Mouse (Mus musculus): ENCODE results near the gene Izumo1r.

Izumo1r gene

DNA sequence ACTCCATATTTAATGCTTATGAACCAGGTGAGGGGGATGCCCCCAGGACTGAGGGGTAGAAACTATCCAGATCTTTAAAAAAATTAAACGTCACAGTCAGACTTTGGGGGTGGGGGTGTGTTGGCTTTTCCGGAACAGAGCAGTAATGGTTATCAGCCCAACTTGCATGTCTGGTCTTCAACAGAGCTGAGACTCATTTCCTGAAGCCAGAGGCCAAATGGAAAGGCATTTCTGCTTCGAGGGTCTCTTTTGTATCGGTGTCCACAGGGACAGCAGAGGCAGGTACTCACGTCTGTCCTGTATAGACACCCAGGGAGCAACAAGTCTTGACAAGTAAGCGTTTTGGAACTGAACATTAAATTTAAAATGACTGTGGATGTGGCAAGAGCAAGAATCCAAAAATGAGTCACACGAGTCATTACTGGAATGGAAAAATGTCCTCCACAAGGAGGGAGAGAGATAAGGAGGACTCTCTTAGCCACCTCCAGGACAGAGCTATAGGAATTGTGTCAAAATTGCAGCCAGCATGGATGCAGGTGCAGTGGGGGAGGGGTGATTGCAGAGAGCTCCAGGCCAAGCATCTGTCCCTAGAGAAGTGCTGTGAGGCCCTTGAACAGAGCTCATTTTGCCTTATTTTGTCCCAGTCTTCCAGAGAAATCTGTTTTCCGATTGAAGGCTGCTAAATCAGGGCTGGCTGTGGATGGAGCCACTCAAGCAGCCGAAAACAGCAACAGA lies 1.2 kb upstream of the Izumo1r start:
- DNase-seq = peak; percentile 41 to 52

DNA sequence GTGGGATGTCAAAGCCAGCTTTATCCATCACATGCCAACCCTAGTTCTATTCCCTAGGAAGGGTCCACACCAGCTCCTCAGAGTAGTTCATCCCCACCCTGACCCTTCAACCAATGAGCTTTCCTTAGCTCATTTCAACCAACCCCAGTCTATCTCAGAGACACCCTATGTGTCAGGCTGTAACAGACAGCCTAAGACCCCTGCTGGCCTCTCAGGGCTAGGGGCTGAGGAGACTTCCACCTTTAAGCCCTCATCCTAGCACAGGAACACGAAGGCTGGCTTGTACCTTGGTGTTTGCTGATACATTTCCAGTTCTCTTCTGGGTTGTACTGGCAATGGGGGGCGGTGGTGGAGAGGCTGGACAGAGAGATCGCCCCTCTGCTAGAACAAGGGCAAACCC lies 743 bp downstream of the Izumo1r start:
- no peak for DNase-seq

DNA sequence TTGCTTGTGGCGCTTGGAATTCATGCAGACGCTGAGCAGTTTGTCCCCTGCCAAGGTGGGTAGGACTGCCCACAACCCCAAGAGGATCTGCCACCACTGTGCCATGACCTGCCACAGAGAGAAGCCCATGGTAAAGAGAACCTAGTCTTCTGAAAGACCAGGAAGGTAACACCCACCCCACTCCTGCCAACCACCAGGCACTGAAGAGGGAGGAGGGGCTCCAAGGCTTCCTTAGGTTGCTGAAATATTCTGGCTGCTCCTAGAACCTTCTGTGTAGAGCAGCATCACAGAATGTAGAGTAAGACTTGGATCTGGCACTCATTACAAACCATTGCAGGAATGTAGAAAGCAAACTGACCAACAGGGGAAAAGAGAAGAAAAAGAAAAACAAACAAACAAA lies 1.3 kb downstream of the Izumo1r start:
- no peak for DNase-seq

DNA sequence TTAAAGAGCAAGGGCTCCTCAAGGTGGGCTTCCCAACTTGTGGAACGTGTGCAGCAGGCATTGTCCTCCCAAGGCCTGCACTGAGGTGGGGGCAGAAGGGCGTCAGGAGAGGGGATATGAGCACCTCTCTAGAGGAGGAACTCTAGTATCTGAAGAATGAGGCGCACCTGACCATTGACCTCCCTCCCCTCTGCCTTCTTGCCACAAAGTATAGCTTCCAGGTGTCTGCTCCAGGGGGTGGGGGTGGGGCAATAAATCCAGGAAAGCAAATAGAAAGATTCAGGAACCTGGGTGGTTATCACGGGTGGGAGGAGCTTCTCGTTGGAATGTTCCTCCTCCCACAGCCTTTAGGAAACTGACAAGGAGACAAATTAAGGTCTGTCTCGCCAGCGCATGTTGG lies 2.0 kb downstream of the Izumo1r start:
- no peak for DNase-seq

DNA sequence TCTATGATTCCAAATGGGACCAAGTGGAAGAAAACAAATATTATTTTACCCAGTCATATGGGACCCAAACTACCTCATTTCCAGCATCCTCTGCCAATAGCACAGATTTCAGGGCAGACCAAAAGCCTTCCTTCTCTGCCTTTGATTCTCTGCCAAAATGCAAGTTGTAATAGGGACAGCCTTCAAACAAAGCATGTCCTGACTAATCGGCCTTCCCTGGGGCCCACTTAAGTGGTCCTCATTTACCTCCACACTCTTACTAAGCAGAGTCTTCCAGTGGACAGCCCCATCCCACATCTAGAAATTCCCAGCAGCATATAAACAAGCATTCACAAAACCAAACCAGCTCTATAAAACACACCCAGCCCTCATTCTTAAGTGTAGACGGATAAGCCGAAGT lies 6.6 kb downstream of the Izumo1r start:
- DNase-seq = no peak

DNA sequence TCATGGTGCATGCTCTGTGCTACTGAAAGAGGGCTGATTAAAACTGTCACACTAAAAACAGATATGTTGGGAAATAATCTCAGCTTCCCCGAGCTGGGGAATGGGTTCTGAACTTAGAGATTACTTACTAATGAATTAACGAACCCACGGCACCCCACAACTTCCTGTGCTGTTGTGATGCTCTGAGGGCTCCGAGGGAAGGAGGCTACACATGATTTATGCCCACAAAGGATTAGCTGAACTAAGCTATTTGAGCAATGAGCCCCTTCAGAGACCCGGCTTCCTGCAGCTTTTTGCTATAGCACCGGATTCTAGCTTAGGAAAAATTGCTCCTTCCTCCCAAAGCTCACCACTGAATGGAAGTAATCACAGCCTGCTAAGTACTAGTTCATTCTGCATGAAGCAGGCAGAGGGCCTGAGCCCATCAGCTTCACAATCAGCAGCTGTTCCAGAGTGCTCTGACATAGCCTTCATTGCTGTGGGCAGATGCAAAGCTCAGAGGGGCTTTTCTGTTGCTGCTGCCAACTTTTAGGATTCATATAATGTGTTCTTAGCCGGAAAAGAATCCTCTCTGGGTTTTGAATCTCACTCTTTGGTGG lies 8.4 kb downstream of the Izumo1r start:
- no peak for DNase-seq

DNA sequence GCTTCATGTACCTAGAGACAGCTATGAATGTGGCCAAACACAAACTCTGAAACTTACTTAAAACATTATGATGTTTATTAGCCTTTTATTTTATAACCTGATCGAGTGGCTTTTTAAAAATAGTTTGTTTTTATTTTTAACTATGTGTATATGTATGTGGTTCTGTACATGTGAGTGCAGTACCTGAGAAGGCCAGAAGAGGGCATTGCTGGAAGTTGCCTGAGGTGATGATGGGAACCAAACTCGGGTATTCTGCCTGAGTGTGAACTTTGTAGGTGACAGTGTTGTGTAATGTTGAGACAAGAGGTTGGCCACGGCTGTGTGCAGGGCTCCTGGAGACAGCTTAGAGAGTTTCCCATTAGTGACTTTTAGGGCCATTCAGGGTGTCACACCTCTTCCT lies 9.1 kb downstream of the Izumo1r start:
- DNase-seq = no peak

DNA sequence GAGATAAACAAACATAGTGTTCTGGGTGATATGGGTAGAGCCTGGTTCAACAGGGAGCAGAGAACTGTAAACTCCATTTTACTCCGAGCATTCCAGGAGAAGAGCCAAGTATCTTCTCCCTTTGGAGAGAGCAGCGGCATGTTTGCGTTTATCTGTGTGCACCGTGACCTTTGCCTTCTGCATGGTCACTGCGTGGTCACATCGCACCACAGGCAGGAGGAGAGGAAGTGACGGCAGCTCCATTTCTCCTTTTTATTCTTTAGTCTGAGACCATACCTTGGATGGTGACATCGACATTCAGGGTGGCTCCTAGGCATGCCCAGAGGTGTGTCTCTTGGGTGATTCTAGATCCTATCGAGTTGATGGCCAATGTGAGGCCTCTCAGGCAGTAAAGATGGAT lies 10.4 kb downstream of the Izumo1r start:
- DNase-seq = no peak

DNA sequence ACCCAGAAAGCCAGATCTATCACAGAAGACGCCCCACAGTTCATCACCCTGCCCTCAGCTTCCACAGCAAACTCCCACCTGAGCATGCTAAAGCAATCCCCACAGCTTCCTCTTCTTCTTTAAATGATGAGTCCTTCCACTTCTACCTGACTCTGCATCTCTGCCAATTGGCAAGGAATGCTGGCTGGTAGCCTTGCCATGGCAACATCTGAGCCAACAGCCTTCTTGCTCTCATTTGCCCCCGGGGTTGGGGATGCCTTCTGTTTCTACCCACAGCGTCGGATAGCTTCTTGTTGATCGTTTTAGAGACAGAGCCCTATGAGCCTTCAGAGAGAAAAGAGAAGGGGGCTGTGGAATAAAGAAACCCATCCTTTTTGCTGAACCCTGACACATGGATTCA lies 11.9 kb downstream of the Izumo1r start:
- no peak for DNase-seq

DNA sequence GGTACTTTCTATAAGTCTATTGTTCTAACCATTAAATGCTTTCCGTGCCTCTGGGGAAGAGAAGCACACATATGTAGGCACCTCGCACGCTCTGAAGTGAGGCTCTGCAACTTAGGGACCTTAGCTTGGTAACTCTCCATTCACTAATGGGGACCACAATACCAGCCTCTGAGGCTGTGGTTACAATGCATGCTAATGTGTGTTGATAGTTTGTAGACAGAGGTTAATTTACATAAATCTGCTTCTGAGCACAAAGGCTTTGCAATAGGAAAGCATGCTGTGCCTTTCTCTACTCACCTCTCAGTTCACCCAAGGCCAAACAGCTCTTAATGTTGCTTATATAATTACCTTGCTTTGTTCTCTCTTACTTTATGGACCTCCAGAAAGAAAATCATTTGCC lies 13.1 kb downstream of the Izumo1r start:
- DNase-seq = no peak

DNA sequence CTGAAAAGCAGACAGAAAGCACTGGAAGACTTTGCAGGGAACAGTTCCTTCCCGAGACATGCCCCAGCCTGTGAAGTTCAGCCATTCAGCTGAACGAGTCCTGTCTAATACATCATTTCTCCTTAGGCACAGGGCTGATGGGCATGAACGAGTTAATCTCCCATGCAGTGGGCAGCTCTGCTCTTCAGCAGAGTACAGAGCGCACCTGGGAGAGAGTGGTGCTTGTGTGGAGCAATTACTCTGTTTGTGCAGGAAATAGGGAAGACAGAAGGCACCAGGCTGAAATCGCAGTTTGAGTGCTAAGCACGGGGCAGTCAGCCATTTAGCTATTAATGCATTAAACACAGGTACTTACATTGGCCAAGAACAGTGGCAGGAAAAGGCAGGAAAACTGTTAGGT lies 15.1 kb downstream of the Izumo1r start:
- no peak for DNase-seq

DNA sequence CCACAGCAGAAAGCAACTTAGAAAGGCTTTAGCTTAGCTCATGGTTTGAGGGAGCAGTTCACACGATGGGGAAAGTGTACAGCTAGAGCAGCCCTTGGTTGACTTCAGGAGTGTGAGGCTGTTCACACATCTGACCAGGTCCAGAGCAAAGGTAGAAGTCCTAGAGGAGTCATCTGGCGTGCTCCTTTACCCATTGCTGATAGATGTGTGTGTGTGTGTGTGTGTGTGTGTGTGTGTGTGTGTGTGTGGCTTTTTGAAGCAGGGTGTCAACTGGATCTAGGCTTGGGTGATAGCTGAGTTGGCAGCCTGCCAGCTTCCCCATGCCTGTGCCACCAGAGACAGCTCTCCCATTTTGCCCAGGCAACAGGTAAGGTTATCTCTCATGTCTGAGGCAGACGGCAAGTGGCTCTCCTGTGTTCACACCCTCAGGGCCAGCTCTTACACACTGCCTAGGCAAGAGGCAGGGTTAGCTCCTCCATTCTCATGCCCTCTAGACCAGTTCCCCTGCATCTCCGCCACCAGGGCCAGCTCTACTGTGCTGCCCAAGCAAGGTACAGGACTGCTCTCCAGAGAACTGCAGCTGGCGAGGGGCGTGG lies 15.9 kb downstream of the Izumo1r start:
- no peak for DNase-seq

DNA sequence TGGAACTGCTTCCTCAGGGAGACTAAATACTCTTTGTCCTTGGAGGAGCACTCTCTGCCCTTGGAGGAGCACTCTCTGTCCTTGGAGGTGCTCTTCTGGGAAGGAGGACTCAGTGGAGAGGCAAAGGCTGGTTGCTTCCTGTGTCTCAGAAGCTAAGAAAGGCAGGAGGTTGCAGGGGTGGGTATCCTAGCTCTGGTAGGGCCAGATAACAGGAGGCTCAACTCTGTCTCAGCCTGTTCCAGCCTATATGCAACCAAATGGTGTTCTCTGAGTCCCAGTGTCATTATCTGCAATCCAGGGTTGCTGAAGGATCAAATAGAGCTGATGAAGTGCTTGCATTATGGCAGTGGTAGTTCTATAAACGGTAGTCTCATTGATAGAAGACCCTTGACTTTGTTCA lies 17.8 kb downstream of the Izumo1r start:
- DNase-seq = no peak

DNA sequence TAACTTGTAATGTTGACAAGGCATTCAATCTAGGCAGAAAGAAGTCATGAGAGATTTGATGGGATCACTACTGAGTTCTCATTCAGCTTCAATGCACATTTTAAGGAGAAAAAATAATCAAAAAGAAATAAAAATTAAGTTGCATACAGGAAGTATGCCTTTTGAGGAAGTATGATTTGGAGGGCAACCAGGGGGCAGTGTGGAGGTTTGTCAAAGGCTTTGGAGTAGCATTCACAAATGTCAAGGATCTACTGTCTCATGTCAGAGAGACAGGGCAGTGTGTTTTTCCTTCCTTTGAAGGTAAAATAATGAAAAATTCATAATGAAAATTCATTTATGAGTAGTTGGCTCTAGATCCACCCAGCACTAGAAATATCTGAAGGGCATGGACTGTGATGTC lies 18.6 kb downstream of the Izumo1r start:
- DNase-seq = peak; percentile 56 to 58

DNA sequence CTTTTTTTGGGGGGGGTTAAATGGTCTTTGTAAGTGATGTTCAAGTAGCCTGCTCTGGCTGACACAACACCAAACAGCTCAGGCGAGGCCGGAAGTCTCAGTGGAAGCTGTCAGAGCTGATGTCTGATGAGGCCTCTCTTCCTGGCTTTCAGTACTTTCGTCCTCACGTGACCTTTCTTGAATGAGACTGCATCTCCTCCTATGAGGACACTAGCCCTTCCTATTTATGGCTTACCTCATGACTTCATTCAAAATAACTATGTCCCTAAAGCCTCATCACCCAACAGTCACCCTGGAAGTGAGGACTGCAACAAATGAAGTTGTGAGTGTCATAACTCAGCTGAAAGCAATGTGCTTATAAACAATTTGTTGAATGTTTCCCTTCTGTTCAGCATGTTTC lies 19.1 kb downstream of the Izumo1r start:
- no peak for DNase-seq

DNA sequence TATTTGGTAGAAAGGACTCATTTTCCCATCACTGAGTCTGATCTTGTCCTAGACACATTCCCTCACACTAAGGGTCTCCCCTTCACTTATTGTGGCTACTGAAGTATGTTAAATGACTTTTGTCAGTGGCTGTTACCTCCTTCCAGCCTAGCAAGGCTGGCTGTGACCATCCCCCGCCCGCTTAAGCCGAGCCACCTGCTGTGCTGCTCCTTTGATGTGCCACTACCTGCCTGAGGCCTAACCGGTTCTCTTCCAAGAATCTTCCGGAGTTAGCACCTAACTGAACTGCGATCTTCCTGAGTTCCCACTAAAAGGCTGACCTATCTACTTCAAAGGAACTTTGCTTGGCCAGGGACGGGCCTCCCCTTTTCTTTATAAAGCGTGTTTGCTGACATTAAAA lies 27.2 kb downstream of the Izumo1r start:
- peak in 1 of 2 experiments; percentile 47 for DNase-seq

DNA sequence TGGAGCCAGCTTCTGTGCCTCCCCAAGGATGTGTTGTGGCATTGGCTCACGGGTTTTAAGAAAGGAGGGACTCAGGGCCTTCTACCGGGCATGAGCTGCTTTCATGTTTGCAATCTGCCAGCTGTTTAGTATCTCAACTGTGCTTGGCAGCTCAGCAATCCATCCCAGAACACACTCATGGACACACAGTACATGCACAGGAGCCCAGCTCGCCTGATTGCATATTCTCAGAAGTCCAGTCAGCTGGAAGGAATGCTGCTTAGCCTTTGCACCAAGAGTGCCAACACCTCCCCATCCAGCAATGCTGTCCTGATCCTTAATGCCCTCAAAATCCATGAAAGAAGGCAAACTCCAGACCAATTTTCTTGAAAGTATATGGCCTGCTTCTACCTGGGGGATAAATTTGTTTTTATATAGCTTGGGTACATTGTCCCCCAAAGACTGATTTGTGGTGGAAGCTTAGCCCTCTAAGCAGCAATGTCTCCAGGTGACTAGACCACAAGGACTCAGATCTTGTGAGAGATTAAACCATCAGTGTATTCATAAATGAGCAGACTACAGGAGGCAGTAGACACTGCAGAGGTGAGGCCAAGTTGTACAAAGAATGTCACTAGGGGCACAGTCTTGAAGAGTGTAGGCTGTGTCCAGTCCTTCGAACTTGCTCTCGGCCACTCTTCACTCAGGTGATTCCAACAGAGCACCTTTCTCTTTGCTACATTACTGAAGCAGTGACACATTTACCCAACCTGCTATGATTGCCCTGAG lies 27.8 kb downstream of the Izumo1r start:
- no peak for DNase-seq

DNA sequence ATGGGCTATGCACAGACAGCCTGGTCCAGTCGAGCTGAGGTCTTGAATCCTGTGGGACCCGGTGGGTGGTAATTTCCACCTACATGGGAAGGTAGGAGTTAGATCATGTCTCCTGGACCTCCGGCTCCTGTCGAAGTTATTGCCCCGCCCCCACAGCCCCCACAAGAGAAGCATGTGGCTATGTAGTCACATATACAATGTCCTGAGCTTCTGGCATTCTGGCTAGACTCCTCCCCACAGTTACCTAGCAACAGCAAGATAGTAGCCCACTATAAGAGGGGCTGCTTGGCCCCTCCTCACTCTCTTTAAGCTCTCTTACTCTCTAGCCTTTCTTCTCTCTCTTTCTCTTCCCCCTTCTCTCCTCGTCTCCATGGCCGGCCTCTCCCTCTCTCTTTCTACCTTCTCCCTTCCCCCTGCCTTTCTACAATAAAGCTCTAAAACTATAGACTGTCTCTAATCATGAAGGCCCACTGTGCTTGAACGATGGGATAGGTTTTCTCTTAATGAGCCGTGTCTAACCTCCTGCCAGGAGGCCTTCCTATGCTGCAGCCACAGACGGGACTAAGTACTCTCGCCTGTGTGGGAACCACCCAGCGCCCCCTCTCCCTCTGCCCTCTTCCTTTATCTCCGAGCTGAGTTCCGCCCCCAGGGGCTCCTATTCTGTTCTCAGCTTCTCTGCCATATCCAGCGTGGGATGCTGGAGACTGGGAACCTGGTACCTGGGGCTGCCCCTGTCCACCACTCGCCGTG lies 31.4 kb downstream of the Izumo1r start:
- no peak for DNase-seq

DNA sequence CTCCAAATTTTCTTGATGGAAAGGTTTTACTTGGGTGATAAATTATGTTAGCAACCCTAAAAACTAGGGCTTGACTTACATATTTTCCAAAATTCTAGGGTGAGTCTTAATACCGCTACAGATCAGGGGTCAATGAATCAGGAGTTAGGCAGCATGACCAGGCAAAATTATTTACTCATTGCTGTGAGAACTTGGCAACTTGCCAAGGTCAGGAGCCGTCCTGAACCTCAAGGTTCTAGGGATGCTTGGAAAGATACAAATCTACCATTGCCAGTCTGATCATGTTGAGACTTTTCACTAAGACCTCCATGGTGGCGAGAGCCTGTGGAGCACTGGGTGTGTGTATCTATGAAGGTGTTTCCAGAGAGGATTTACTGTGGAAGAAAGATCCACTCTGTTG lies 32.2 kb downstream of the Izumo1r start:
- no peak for DNase-seq

DNA sequence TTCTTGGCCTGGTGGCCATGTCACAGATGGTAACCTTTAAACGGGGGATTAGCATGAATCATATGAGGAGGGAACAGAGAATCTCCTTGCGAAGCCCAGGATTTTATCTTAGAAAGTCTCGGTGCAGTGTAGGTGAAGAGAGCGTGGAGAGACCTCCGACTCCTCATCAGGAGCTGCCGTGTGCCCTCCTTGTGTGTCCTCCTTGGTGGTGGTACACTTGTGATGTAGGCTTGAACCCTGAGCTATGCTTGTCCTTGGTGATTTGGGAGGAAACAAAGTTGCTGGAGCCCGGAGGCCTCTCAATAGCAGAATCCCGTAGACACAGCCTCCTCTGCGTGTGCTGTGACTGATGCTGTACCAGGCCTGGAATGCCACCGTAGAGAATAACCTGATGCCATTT lies 32.9 kb downstream of the Izumo1r start:
- no peak for DNase-seq

DNA sequence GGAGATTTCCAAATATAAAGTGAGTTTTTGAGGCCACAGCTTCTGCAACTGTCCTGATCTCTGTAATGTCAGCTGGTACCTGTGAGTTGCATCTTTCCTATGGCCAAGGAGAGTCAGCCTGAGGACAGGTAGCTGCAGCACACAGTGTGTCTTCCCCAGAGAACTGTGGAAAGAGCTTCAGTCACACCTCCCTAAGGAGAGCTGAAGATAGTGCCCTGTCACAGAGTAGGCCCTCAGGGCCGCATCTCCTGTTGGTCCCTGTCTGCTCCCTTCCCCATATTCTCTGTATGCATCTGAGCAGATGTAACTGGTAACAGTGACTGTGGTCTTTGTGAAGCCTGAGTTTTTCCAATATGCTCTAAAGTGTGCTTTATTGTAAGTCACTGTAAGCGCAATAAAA lies 33.4 kb downstream of the Izumo1r start:
- no peak for DNase-seq

DNA sequence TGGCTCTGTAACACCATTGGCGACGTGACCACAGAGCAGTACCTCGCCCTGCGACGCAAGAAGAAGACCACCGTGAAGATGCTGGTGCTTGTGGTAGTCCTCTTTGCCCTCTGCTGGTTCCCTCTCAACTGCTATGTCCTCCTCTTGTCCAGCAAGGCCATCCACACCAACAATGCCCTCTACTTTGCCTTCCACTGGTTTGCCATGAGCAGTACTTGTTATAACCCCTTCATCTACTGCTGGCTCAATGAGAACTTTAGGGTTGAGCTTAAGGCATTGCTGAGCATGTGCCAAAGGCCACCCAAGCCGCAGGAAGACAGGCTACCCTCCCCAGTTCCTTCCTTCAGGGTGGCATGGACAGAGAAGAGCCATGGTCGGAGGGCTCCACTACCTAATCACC lies 35.4 kb downstream of the Izumo1r start:
- no peak for DNase-seq

DNA sequence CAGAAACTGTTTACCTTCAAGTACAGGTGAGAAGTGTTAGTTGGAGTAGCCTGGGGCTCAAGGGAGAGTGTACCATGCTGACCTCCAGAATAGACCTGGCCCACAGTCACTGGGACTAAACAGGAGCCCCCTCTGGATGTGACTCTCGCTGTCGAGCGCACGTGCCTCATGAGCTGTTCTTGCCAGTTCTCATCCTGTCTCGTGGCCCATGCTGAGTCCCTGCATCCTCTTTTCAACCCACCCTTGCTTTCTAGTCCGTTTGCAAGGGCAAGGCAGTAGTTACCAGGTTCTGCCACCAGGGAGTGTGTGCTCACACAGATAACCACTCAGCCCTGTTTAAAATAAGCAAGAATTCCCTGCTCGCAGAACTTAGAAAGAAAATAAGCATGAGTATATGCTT lies 36.8 kb downstream of the Izumo1r start:
- peak; percentile 72 to 73 for DNase-seq

All from thymus, postnatal 36 days (tissue).